Mouse (Mus musculus) thymus, postnatal 4 days (tissue): ENCODE data around the gene Msh3.
"Not testable (repeated sequence)": the region's sequence is repeated elsewhere in the genome, so short reads cannot be mapped to it uniquely, and the experiment has no call there.

Experiments used
- DNase-seq: peaks from one replicate; pipeline ENCODE4 v3.0.0; 2021

The Msh3 gene

DNA sequence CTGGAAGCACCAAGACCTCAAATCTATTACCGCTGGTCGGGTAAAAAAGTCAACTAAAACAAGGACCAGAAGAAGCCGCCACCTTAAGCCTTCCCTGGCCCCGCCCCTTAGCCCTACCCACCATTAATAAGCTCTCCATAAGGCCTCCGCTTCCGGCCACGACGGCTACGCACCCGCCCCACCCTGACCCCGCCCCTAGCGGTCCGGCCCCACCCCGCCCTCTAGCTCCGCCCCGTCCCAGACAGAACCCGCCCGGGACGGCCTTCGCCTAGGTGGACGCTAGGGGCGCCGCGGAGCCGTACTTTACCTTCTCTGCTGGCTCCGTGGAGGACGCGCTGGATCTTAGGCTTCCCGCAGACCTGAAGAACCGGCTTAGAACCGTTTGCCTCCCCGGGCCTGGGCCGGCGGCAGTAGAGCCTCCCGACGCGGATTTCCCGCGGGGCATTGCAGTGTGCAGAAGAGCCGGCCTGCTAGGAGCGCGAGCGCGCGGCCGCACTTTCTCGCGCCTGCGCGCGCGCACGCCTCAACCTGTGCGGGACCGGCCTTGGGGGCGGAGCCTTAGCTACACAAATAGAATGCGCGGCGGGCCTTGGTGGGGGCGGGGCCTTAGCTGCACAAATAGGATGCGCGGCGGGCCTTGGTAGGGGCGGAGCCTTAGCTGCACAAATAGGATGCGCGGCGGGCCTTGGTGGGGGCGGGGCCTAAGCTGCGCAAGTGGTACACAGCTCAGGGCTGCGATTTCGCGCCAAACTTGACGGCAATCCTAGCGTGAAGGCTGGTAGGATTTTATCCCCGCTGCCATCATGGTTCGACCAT is at the start of gene Msh3, which contains the start of gene Dhfr:
Gene Msh3, minus strand, starts transcription at position 548 of the 816 bp plus-strand sequence.
Gene Dhfr, plus strand, starts transcription at position 271 of the 816 bp plus-strand sequence.
- peak; percentile 99 for DNase-seq

GRCm38 (mm10) chr13:92403496-92403895 is 48.7 kb upstream of the Msh3 start:
- DNase-seq: no peak

- DNase-seq: no peak
These were observed 47.3 kb upstream of the Msh3 start for GRCm38 (mm10) chr13:92402063-92402462.

DNA sequence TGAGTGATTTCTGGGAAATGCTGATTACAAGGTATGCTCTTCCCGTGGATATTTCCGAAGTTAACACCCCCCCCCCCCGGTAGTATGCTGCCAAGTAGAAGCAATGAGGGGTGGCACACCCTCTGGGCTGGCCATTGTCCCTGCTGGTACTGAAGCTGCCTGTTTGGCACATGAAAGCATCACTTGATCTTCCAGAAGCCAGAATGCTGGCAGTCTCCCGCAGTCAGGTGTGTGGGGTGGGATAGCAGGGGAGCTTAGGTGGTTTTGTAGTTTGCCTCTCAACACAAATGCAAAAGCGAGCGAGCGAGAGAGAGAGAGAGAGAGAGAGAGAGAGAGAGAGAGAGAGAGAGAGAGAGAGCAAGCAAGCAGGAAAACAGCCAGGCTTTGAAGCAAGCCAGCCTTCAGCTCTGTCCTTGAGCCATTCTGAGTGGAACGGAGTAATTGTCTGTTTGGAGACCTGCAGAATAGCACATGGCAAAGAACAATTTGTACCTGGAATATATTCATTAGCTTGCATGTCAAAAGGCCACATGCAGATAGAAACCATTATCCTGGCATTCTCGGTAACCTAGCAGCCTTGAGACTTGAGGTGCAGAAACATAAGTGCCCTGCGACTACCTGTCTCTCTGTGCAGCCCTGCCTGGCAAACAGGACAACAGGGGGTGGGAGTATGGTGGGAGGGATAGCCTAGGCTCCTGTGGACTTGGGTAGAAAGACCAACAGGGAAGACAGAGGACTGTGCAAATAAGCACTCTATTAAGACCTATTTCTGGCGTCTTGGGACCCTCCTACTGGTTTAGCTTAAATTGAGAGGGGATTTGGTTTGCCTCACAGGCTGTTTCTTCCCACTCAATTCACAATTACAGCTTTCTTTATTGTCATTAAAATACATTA is 43.9 kb upstream of the Msh3 start:
- DNase-seq: no peak

DNA sequence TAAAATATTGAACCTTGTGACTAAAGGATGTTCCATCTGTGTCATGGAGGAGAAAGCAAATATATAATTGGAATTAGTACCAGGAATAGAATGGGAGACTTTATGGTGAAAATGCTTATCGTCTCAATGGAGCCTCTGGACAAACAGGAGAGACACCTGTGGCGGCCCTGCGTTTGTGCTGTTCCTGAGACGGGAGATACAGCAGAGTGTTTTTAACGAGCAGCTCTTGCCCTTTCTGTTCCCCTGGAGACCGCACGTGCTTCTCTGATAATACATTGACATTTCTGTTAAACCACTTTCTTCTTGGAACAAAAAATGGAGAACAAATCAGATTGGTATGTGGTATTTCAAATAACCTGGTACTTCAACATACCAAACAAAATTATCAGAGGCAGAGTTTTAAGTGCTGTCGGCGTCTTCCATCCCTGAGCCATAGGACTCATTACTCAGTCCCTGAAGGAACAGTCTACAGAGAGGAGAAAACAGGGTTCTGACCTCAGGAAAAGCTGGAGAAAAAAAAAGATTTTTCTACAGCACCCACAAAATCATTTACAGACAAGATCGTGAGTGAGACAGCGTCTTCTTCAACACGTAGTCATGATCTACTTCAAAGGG is 38.4 kb upstream of the Msh3 start:
- DNase-seq: no peak

DNA sequence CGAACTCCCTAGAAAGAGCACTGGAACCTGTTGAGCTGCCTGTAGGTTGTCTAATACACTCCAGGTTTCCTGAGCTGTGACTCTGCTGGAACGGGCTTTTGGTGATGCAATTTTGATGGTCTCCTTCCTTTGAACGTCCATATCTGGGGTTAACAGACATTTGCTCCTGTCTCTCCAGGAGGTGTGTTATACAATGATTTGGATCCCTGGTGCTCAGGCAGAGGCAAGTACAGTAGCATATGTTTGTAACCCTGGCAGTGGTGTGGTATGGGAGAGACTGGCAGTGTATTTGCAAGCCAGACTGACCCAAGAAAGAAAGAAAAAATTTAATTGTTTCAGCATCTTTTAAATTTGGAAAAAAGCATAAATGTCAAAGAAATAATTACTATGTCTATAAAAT is 32.6 kb upstream of the Msh3 start:
- no peak for DNase-seq

GRCm38 (mm10) chr13:92371466-92371865 is 16.7 kb upstream of the Msh3 start:
- not testable (repeated sequence) for DNase-seq

DNA sequence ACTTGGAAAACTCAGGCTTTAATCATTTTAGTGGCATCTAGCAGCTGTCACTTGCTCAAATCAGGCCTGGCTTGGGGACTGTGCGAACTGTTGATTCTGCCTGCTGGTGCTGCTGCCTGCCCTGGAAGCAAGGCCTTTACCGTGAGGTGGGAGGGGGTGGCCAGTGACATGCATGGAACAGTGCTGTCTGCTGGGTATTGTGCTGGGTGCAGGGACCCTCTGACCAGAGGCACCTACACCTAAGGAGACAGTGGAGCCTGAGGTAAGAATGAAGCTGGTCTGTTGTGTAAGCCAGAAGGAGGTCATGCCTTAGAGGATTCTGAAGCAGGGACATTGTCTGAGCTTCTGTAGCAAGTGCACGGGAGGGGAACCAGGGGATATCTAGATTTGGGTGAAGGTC is 16.0 kb upstream of the Msh3 start:
- no peak for DNase-seq

DNA sequence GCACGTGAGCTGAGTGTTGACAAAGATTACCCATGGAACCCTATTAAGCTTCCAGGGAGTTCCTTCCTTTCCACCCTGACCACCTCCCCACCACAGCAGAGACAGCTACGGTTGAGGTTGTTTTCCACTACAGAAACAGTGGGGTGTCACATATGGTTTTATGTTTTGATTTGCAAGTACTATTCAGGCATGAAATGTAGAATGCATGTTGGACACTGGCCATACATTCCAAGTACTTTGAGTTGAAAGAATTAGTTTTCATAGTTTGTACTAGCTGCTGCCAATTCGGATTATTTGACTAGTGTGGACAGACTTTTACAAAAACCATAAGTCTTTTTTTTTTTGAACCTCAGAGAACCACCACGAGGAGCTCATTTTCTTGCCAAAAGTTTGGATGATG is 10.5 kb upstream of the Msh3 start:
- DNase-seq: no peak

DNA sequence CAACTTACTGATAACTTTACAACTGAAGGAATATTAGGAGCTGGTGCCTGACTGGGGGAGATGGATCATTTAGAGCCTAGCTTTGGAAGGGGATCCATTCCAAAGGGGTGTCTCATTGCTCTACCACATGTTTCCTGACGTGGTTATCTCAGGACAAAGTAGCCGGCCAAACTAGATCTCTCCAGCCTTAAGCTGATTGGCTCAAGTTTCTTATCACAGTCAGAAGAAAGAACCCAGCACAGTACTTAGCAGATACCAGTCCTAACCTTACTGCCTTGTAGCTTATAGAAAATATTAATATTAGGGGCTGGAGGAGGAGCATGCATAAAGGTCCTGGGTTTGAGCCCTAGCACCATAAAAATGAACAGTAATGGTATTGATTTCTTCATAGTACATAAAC is 6.8 kb upstream of the Msh3 start:
- DNase-seq: no peak

DNA sequence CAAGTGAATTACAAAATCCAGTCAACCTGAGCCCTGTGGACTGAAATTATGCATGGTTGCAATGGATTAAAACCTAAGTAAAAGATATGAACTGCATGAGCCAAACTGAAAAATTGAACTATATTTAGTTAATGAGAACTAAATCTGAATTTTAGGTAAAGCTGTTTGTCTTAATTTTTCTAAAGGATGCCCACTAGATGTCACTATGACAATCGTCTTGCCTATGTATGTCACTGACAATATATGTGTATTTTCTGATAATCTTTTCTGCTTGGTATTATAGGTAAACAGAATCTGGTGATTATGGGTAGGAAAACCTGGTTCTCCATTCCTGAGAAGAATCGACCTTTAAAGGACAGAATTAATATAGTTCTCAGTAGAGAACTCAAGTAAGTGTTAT is 2.8 kb upstream of the Msh3 start:
- no peak for DNase-seq

DNA sequence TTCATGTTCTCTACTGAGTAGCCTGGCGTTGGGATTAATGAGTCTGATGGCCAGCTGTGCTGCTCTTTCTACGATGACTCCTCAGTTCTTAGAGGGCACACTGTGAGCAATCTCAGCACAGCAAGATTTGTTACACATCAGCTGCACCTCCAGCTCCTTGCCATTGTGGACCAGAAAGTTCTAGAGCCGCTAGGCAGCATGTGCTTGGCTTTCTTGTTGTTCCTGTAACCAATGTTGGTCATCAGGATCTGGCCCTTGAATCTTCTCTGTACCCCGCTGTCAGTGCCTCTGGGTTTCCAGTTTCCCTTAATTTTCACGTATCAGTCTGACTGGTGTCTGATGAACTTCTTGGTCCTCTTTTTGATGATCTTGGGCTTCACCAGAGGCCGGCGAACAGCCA is 1.6 kb upstream of the Msh3 start:
- no peak for DNase-seq

- no peak for DNase-seq
These were observed 455 bp upstream of the Msh3 start for GRCm38 (mm10) chr13:92355272-92355643.

- DNase-seq: peak; percentile 25
These were observed 847 bp downstream of the Msh3 start for GRCm38 (mm10) chr13:92353956-92354355.

GRCm38 (mm10) chr13:92351100-92351499 is 3.7 kb downstream of the Msh3 start:
- no peak for DNase-seq

DNA sequence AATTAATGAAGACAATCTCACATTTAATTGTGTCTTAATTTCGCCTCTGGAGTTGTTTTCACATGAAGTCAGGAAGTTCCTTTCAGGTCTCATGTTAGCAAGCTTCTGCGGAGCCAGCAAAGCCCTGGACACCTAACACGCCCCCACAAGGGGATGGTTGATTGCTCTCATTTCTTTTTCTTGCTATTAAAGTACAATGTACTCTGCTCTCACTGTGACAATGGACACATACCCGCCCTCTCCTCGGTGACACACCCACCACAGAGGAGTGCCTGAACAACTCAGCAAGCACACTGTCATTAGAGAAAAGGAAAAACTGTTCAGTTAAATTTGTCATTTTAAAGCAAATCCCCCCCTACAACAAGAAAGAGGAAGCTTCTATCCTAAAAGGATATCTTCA is 8.5 kb downstream of the Msh3 start:
- DNase-seq: no peak

DNA sequence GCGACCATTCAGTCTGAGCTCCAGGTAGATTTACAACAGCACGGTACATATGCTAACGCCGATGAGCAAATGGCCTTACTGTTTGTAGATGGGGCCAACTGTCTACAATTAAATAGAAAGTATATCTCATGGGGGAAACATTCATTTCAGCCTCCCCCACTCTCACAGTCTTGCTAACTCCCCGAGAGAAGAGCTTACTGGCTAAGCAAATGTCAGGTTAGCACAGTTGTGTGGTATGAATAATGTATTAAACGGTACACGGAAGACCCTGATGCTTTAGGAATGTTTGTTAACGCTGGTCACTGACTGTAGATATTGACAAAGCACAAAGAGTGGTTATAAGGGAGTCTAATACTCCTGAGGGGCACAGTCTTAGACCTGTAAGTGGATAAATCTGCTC is 10.8 kb downstream of the Msh3 start:
- no peak for DNase-seq

GRCm38 (mm10) chr13:92339787-92340186 is 15.0 kb downstream of the Msh3 start:
- DNase-seq: no peak

GRCm38 (mm10) chr13:92337773-92338462 is 16.9 kb downstream of the Msh3 start:
- no peak for DNase-seq

DNA sequence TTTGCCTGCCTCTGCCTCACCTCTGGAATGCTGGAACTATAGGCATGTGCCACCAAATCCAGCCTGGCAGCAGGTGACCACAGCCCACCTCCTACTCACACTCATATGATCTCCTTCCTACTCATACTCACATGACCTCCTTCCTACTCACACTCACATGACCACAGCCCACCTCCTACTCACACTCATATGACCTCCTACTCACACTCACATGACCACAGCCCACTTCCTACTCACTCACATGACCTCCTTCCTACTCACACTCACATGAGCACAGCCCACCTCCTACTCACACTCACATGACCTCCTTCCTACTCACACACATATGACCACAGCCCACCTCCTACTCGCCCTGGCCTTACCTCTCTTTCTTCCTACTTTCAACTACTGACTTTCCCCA is 17.9 kb downstream of the Msh3 start:
- no peak for DNase-seq

DNA sequence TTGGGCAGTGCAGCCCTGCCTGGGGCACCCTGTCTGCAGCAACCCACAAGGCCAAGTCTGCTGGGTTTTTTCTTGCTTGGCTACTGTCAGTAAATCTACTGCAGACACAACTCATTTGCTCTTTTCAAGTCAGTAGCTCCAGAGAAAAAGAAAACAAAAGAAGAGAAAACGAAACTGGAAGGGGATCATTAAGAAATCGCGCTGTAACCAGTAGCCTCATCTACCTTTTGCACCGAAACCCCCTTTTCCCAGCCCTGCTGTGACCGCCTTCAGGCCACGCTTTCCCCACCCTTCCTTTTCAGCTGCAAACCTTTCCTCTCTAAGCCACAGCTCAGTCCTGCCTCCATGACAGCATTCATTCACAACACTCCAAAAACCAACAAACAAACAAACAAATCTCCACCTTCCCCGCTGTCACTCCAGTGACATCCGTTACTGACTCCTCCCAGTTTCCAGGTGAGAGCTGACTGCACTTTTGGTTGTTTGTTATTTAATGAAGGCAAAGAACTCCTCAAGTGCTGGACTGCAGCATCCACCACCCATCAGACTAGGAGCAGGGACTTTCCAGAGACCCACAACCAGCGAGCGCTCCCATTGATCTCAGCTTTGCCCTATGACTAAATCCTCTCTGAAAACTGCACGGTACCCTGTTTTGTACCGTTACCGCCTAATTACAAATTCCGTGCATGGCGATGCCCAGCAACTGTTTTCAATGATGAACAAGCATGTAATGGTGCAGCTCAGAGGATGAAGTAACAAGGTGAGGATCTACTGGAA is 22.5 kb downstream of the Msh3 start:
- no peak for DNase-seq

DNA sequence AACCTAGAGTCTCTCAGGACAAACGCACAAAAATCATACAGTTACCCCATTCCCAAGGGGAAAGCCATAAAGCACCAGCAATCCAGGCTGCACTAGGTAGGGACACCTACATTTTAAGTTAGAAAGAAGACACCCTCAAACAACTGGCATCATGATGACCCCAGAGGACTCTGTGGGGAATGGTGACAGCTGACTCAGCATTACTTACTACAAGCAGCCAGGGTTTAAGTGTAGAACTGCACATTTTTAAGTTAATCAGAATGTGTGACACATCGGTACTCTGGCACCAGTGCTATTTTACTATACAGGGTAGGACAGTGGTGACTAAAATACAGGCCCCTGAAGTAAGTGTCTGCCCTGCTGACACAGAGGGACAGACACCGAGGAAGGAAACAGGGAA is 24.2 kb downstream of the Msh3 start:
- no peak for DNase-seq
